Mouse (Mus musculus): ENCODE results near the gene Stk40. TPM values are rescaled to one million over a fixed set of nuclear protein-coding genes. Genes with fewer than 3 reads are reported as not detected.

Gene Stk40
- polyA plus RNA-seq, 1 experiment = 24.9 TPM

- H3K4me1 ChIP-seq (ENCODE audit: control insufficient read depth, insufficient read depth, low read length) = peaks cover 69% of the 10 kb centered on the region
- H3K27me3 ChIP-seq (ENCODE audit: control insufficient read depth, insufficient read depth, low read length) = no peaks in the 10 kb centered on the region
- peak overlapping the region; percentile 94 for H3K27ac ChIP-seq (ENCODE audit: insufficient read depth, low read length)
- DNase-seq = peak; percentile 79 to 82
- 10% methylated on average over 4 of the region's 4 CpGs for WGBS
- H3K4me3 ChIP-seq (replicated peaks; ENCODE audit: insufficient read depth, low read depth, low read length) = no peak overlapping the region
- no peak for TF ChIP-seq POLR2A (IDR thresholded peaks at IDR 0.05; ENCODE audit: borderline replicate concordance, insufficient read depth, low read length)
- TF ChIP-seq CTCF (IDR thresholded peaks at IDR 0.05; ENCODE audit: borderline replicate concordance, insufficient read depth, low read depth, low read length) = no peak
These were observed 14.9 kb downstream of the Stk40 start for GRCm38 (mm10) chr4:126118651-126119050.

GRCm38 (mm10) chr4:126119051-126119450, 15.3 kb downstream of the Stk40 start:
- 21% methylated on average over 1 of the region's 1 CpGs for WGBS
- H3K27ac ChIP-seq (ENCODE audit: insufficient read depth, low read length) = peak overlapping the region; percentile 94

GRCm38 (mm10) chr4:126120052-126120451, 16.3 kb downstream of the Stk40 start:
- peak; percentile 82 to 94 for DNase-seq
- H3K27ac ChIP-seq (ENCODE audit: insufficient read depth, low read length) = peak overlapping the region; percentile 92
- TF ChIP-seq POLR2A (IDR thresholded peaks at IDR 0.05; ENCODE audit: borderline replicate concordance, insufficient read depth, low read length) (no peak), CTCF (IDR thresholded peaks at IDR 0.05; ENCODE audit: borderline replicate concordance, insufficient read depth, low read depth, low read length) (no peak)
- H3K4me3 ChIP-seq (replicated peaks; ENCODE audit: insufficient read depth, low read depth, low read length) = no peak overlapping the region
- peaks cover 67% of the 10 kb centered on the region for H3K4me1 ChIP-seq (ENCODE audit: control insufficient read depth, insufficient read depth, low read length)
- WGBS = 8% methylated on average over 5 of the region's 5 CpGs
- H3K27me3 ChIP-seq (ENCODE audit: control insufficient read depth, insufficient read depth, low read length) = no peaks in the 10 kb centered on the region

More at GRCm38 (mm10) chr4:126119051-126119450, 15.3 kb downstream of the Stk40 start:
- H3K27me3 ChIP-seq (ENCODE audit: control insufficient read depth, insufficient read depth, low read length) = no peaks in the 10 kb centered on the region
- TF ChIP-seq POLR2A (IDR thresholded peaks at IDR 0.05; ENCODE audit: borderline replicate concordance, insufficient read depth, low read length) = no peak
- TF ChIP-seq CTCF (IDR thresholded peaks at IDR 0.05; ENCODE audit: borderline replicate concordance, insufficient read depth, low read depth, low read length) = no peak
- peak; percentile 63 to 74 for DNase-seq
- H3K4me1 ChIP-seq (ENCODE audit: control insufficient read depth, insufficient read depth, low read length) = peaks cover 67% of the 10 kb centered on the region
- H3K4me3 ChIP-seq (replicated peaks; ENCODE audit: insufficient read depth, low read depth, low read length) = no peak overlapping the region

GRCm38 (mm10) chr4:126120506-126120905, 16.7 kb downstream of the Stk40 start:
- H3K4me3 ChIP-seq (replicated peaks; ENCODE audit: insufficient read depth, low read depth, low read length) = no peak overlapping the region
- DNase-seq = peak; percentile 57 to 69
- peaks cover 62% of the 10 kb centered on the region for H3K4me1 ChIP-seq (ENCODE audit: control insufficient read depth, insufficient read depth, low read length)
- WGBS = 12% methylated on average over 2 of the region's 2 CpGs
- H3K27me3 ChIP-seq (ENCODE audit: control insufficient read depth, insufficient read depth, low read length) = no peaks in the 10 kb centered on the region
- H3K27ac ChIP-seq (ENCODE audit: insufficient read depth, low read length) = peak overlapping the region; percentile 92
- TF ChIP-seq CTCF (IDR thresholded peaks at IDR 0.05; ENCODE audit: borderline replicate concordance, insufficient read depth, low read depth, low read length) = no peak
- TF ChIP-seq POLR2A (IDR thresholded peaks at IDR 0.05; ENCODE audit: borderline replicate concordance, insufficient read depth, low read length) = no peak

- Histone ChIP-seq H3K27ac (ENCODE audit: insufficient read depth, low read length) (peak overlapping the region; percentile 58), H3K4me1 (ENCODE audit: control insufficient read depth, insufficient read depth, low read length) (peaks cover 34% of the 10 kb centered on the region), H3K4me3 (replicated peaks; ENCODE audit: insufficient read depth, low read depth, low read length) (no peak overlapping the region), H3K27me3 (ENCODE audit: control insufficient read depth, insufficient read depth, low read length) (no peaks in the 10 kb centered on the region)
- peak; percentile 50 to 58 for DNase-seq
- 15% methylated on average over 10 of the region's 10 CpGs for WGBS
- no peak for TF ChIP-seq POLR2A (IDR thresholded peaks at IDR 0.05; ENCODE audit: borderline replicate concordance, insufficient read depth, low read length)
These were observed 19.7 kb downstream of the Stk40 start for GRCm38 (mm10) chr4:126123309-126124040.

GRCm38 (mm10) chr4:126130502-126130901, 26.7 kb downstream of the Stk40 start:
- no peak for DNase-seq
- H3K4me3 ChIP-seq (replicated peaks; ENCODE audit: insufficient read depth, low read depth, low read length) = no peak overlapping the region
- no peak overlapping the region for H3K27ac ChIP-seq (ENCODE audit: insufficient read depth, low read length)
- 56% methylated on average over 11 of the region's 11 CpGs for whole genome bisulfite sequencing
- H3K27me3 ChIP-seq (ENCODE audit: control insufficient read depth, insufficient read depth, low read length) = no peaks in the 10 kb centered on the region
- H3K4me1 ChIP-seq (ENCODE audit: control insufficient read depth, insufficient read depth, low read length) = peaks cover 24% of the 10 kb centered on the region
- TF ChIP-seq CTCF (IDR thresholded peaks at IDR 0.05; ENCODE audit: borderline replicate concordance, insufficient read depth, low read depth, low read length) (no peak), POLR2A (IDR thresholded peaks at IDR 0.05; ENCODE audit: borderline replicate concordance, insufficient read depth, low read length) (no peak)

- TF ChIP-seq CTCF (IDR thresholded peaks at IDR 0.05; ENCODE audit: borderline replicate concordance, insufficient read depth, low read depth, low read length) (no peak), POLR2A (IDR thresholded peaks at IDR 0.05; ENCODE audit: borderline replicate concordance, insufficient read depth, low read length) (no peak)
- DNase-seq = peak in 1 of 2 experiments; percentile 39
- Histone ChIP-seq H3K4me1 (ENCODE audit: control insufficient read depth, insufficient read depth, low read length) (peaks cover 24% of the 10 kb centered on the region), H3K27ac (ENCODE audit: insufficient read depth, low read length) (no peak overlapping the region), H3K27me3 (ENCODE audit: control insufficient read depth, insufficient read depth, low read length) (no peaks in the 10 kb centered on the region), H3K4me3 (replicated peaks; ENCODE audit: insufficient read depth, low read depth, low read length) (no peak overlapping the region)
- 34% methylated on average over 10 of the region's 10 CpGs for WGBS
These were observed 27.7 kb downstream of the Stk40 start for GRCm38 (mm10) chr4:126131290-126132121.
